Mouse (Mus musculus): ENCODE data around the gene Atxn1l. TPM values are rescaled to one million over a fixed set of nuclear protein-coding genes. Genes with fewer than 3 reads are reported as not detected.

The Atxn1l gene
- polyA plus RNA-seq, 1 experiment from 2014 or later: 7.7 TPM

- Histone ChIP-seq H3K36me3 (ENCODE audit: control insufficient read depth, insufficient read depth, low read length) (no peaks in the 10 kb centered on the region), H3K4me3 (replicated peaks; ENCODE audit: low read length) (no peak overlapping the region), H3K4me2 (ENCODE audit: low read depth, low read length) (no peak overlapping the region), H3K27ac (ENCODE audit: low read length) (no peak overlapping the region), H3K27me3 (ENCODE audit: control insufficient read depth, insufficient read depth, low read length) (no peaks in the 10 kb centered on the region), H3K9ac (ENCODE audit: low read length) (no peak overlapping the region), H3K9me3 (replicated peaks; ENCODE audit: control insufficient read depth, low read length) (no peaks in the 10 kb centered on the region), H3K4me1 (ENCODE audit: control insufficient read depth, insufficient read depth, low read length) (no peaks in the 10 kb centered on the region)
- ATAC-seq (ENCODE audit: insufficient read depth, low FRiP score): no peak
- WGBS: 73% methylated on average over 12 of the region's 12 CpGs
Observed at GRCm38 (mm10) chr8:109747468-109748199, 10.1 kb upstream of the Atxn1l start.

GRCm38 (mm10) chr8:109738049-109738380, 476 bp upstream of the Atxn1l start:
- no peaks in the 10 kb centered on the region for H3K27me3 ChIP-seq (ENCODE audit: control insufficient read depth, insufficient read depth, low read length)
- H3K4me2 ChIP-seq (ENCODE audit: low read depth, low read length): peak overlapping the region; percentile 92
- no peak for ATAC-seq (ENCODE audit: insufficient read depth, low FRiP score)
- peaks cover 5% of the 10 kb centered on the region for H3K36me3 ChIP-seq (ENCODE audit: control insufficient read depth, insufficient read depth, low read length)
- no peak overlapping the region; the same call in 1 of the 2 replicates for H3K27ac ChIP-seq (ENCODE audit: low read length)
- no peaks in the 10 kb centered on the region for H3K9me3 ChIP-seq (replicated peaks; ENCODE audit: control insufficient read depth, low read length)
- 96% methylated on average over 1 of the region's 1 CpGs for WGBS
- H3K4me3 ChIP-seq (replicated peaks; ENCODE audit: low read length): peak overlapping the region; percentile 70
- peaks cover 13% of the 10 kb centered on the region for H3K4me1 ChIP-seq (ENCODE audit: control insufficient read depth, insufficient read depth, low read length)
- peak overlapping the region; percentile 93 for H3K9ac ChIP-seq (ENCODE audit: low read length)

DNA sequence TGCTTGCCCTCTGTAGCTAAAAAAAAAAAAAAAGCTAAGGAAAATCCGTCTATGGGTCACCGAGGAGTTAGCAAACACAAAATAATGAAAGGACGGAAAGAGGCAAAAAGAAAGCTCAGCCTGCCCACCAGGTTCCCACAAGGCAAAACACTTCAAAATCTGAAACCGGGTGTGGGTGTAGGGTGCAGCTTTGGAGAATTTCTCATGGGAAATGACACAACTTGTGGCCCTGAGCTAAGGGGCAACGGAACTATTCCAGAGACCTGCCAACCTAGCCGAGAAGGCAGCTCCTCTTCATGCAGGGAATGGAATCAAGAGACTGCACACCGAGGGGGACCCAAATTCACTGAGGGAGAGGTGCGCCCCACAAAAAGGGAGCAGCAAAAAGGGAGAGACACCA, 720 bp downstream of the Atxn1l start:
- Histone ChIP-seq H3K27ac (ENCODE audit: low read length) (peak overlapping the region; percentile 79), H3K4me3 (replicated peaks; ENCODE audit: low read length) (peak overlapping the region; percentile 70), H3K9ac (ENCODE audit: low read length) (peak overlapping the region; percentile 93), H3K9me3 (replicated peaks; ENCODE audit: control insufficient read depth, low read length) (no peaks in the 10 kb centered on the region), H3K27me3 (ENCODE audit: control insufficient read depth, insufficient read depth, low read length) (no peaks in the 10 kb centered on the region), H3K4me2 (ENCODE audit: low read depth, low read length) (peak overlapping the region; percentile 92), H3K36me3 (ENCODE audit: control insufficient read depth, insufficient read depth, low read length) (peaks cover 16% of the 10 kb centered on the region), H3K4me1 (ENCODE audit: control insufficient read depth, insufficient read depth, low read length) (peaks cover 13% of the 10 kb centered on the region)
- ATAC-seq (ENCODE audit: insufficient read depth, low FRiP score): no peak
- WGBS: 2% methylated on average over 8 of the region's 8 CpGs

DNA sequence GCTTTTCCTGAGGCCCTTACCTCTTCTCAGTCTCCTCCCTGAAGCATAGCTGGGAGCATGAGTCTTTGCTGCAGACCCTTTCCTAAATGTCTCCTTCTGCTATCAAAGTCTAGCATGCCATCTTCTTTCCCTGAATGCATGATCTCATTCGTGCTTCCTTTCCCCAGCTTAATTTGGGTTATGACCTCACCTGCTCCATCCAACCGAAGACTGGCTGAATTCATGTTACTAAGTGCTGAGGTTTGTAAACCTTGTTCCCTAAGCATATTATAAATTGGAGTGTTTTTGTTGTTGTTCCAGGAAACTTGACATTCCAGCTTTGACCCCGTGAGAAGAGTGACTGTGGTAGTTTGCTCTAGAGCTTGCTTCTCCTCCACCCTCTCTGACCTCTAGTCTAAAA, 3.5 kb downstream of the Atxn1l start:
- no peak overlapping the region for H3K27ac ChIP-seq (ENCODE audit: low read length)
- H3K9ac ChIP-seq (ENCODE audit: low read length): no peak overlapping the region
- ATAC-seq (ENCODE audit: insufficient read depth, low FRiP score): no peak
- H3K27me3 ChIP-seq (ENCODE audit: control insufficient read depth, insufficient read depth, low read length): no peaks in the 10 kb centered on the region
- H3K4me1 ChIP-seq (ENCODE audit: control insufficient read depth, insufficient read depth, low read length): peaks cover 13% of the 10 kb centered on the region
- 84% methylated on average over 3 of the region's 3 CpGs for WGBS
- no peaks in the 10 kb centered on the region for H3K9me3 ChIP-seq (replicated peaks; ENCODE audit: control insufficient read depth, low read length)
- no peak overlapping the region for H3K4me2 ChIP-seq (ENCODE audit: low read depth, low read length)
- peaks cover 16% of the 10 kb centered on the region for H3K36me3 ChIP-seq (ENCODE audit: control insufficient read depth, insufficient read depth, low read length)
- H3K4me3 ChIP-seq (replicated peaks; ENCODE audit: low read length): no peak overlapping the region

- Histone ChIP-seq H3K27me3 (ENCODE audit: control insufficient read depth, insufficient read depth, low read length) (no peaks in the 10 kb centered on the region), H3K9ac (ENCODE audit: low read length) (no peak overlapping the region), H3K4me2 (ENCODE audit: low read depth, low read length) (no peak overlapping the region), H3K27ac (ENCODE audit: low read length) (no peak overlapping the region), H3K36me3 (ENCODE audit: control insufficient read depth, insufficient read depth, low read length) (peaks cover 16% of the 10 kb centered on the region), H3K4me1 (ENCODE audit: control insufficient read depth, insufficient read depth, low read length) (peaks cover 4% of the 10 kb centered on the region), H3K9me3 (replicated peaks; ENCODE audit: control insufficient read depth, low read length) (no peaks in the 10 kb centered on the region), H3K4me3 (replicated peaks; ENCODE audit: low read length) (no peak overlapping the region)
- no peak for ATAC-seq (ENCODE audit: insufficient read depth, low FRiP score)
- 72% methylated on average over 3 of the region's 3 CpGs for WGBS
Observed at GRCm38 (mm10) chr8:109731012-109731411, 6.5 kb downstream of the Atxn1l start.

DNA sequence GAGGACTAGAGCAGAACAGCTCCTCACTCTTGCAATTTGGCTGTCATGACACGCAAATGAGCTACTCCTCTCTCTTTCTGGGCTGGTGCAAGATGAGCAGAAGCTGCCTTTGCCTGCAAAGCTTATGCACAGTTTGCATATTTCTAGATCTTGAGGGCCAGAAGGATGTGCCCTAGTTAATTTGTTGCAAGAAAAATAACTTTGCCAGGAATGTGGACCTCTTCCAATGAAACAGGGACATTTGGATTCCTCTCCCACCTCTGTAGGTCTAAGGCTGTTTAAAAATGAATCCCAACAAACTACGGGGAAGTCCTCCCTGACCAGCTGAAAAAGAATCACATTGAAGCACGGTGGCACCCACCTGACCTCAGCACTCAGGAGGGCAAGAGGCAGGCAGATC, 12.4 kb downstream of the Atxn1l start:
- 83% methylated on average over 3 of the region's 3 CpGs for WGBS
- H3K36me3 ChIP-seq (ENCODE audit: control insufficient read depth, insufficient read depth, low read length): peaks cover 34% of the 10 kb centered on the region; the same call in 1 of the 2 replicates
- H3K27ac ChIP-seq (ENCODE audit: low read length): no peak overlapping the region

DNA sequence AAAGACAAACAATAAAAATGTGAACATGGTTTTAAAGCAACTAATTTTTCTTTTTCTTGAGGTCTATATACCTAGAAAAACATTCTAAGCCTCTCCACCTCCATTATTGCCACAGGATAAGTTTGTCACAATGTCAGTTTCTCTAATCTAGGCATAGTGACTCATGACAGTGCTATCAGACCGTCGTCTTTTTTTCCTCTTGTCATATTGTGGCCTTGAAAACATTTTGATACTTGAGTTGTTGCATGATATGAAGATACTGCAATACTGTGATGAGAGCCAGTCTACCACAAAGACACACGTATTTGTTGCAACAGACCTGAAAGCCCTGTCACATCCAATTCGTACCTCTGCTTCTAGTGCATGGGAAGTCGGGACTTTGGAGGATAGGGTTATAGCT, 22.6 kb downstream of the Atxn1l start:
- Histone ChIP-seq H3K4me2 (ENCODE audit: low read depth, low read length) (no peak overlapping the region), H3K27ac (ENCODE audit: low read length) (no peak overlapping the region), H3K9ac (ENCODE audit: low read length) (no peak overlapping the region), H3K4me1 (ENCODE audit: control insufficient read depth, insufficient read depth, low read length) (no peaks in the 10 kb centered on the region), H3K36me3 (ENCODE audit: control insufficient read depth, insufficient read depth, low read length) (peaks cover 15% of the 10 kb centered on the region), H3K27me3 (ENCODE audit: control insufficient read depth, insufficient read depth, low read length) (no peaks in the 10 kb centered on the region), H3K4me3 (replicated peaks; ENCODE audit: low read length) (no peak overlapping the region), H3K9me3 (replicated peaks; ENCODE audit: control insufficient read depth, low read length) (no peaks in the 10 kb centered on the region)
- 90% methylated on average over 5 of the region's 5 CpGs for WGBS
- no peak for ATAC-seq (ENCODE audit: insufficient read depth, low FRiP score)

More for the DNA sequence above, 12.4 kb downstream of the Atxn1l start:
- Histone ChIP-seq H3K27me3 (ENCODE audit: control insufficient read depth, insufficient read depth, low read length) (no peaks in the 10 kb centered on the region), H3K9me3 (replicated peaks; ENCODE audit: control insufficient read depth, low read length) (no peaks in the 10 kb centered on the region), H3K4me1 (ENCODE audit: control insufficient read depth, insufficient read depth, low read length) (no peaks in the 10 kb centered on the region), H3K4me2 (ENCODE audit: low read depth, low read length) (no peak overlapping the region), H3K4me3 (replicated peaks; ENCODE audit: low read length) (no peak overlapping the region), H3K9ac (ENCODE audit: low read length) (no peak overlapping the region)
- ATAC-seq (ENCODE audit: insufficient read depth, low FRiP score): no peak

- ATAC-seq (ENCODE audit: insufficient read depth, low FRiP score): no peak
- no peak overlapping the region for H3K27ac ChIP-seq (ENCODE audit: low read length)
- no peak overlapping the region for H3K4me2 ChIP-seq (ENCODE audit: low read depth, low read length)
- H3K9me3 ChIP-seq (replicated peaks; ENCODE audit: control insufficient read depth, low read length): no peaks in the 10 kb centered on the region
- no peak overlapping the region for H3K9ac ChIP-seq (ENCODE audit: low read length)
- no peaks in the 10 kb centered on the region for H3K27me3 ChIP-seq (ENCODE audit: control insufficient read depth, insufficient read depth, low read length)
- peaks cover 11% of the 10 kb centered on the region for H3K36me3 ChIP-seq (ENCODE audit: control insufficient read depth, insufficient read depth, low read length)
- no peaks in the 10 kb centered on the region for H3K4me1 ChIP-seq (ENCODE audit: control insufficient read depth, insufficient read depth, low read length)
- no peak overlapping the region for H3K4me3 ChIP-seq (replicated peaks; ENCODE audit: low read length)
- 92% methylated on average over 1 of the region's 1 CpGs for WGBS
Observed at GRCm38 (mm10) chr8:109712521-109712920, 25.0 kb downstream of the Atxn1l start.

DNA sequence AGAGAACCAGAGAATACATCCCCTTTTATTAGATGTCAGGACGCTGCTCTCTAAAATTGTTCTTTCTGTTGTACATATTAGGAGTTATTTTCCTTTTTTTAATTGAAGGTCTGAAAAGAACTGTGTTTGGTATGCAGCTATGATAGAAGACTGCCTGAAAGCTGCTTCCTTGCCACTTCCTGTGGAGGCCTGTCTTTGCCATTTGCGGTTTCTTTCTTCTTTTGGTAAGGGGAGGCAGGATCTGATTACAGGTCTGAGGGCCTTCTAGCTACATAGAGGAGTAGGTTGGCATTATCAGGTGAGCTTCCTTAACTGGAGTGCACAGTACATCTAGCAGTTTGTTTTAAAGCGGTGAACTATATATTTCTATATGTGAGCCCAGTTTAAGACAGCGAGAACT, 29.6 kb downstream of the Atxn1l start:
- WGBS: 97% methylated on average over 4 of the region's 4 CpGs
- Histone ChIP-seq H3K9me3 (replicated peaks; ENCODE audit: control insufficient read depth, low read length) (no peaks in the 10 kb centered on the region), H3K4me1 (ENCODE audit: control insufficient read depth, insufficient read depth, low read length) (peaks cover 7% of the 10 kb centered on the region; the same call in 1 of the 2 replicates), H3K27me3 (ENCODE audit: control insufficient read depth, insufficient read depth, low read length) (no peaks in the 10 kb centered on the region), H3K36me3 (ENCODE audit: control insufficient read depth, insufficient read depth, low read length) (peaks cover 9% of the 10 kb centered on the region; the same call in 1 of the 2 replicates), H3K27ac (ENCODE audit: low read length) (no peak overlapping the region), H3K9ac (ENCODE audit: low read length) (no peak overlapping the region), H3K4me2 (ENCODE audit: low read depth, low read length) (no peak overlapping the region), H3K4me3 (replicated peaks; ENCODE audit: low read length) (no peak overlapping the region)
- ATAC-seq (ENCODE audit: insufficient read depth, low FRiP score): no peak
